Mouse (Mus musculus) hindbrain, embryonic 13.5 days (tissue): ENCODE data around the gene Pla2g12a. TPM values are rescaled to one million over a fixed set of nuclear protein-coding genes. Genes with fewer than 3 reads are reported as not detected.

Source experiments
- ATAC-seq: fragments of 200-750 bp; cut with Nextera tagmentation; 2 replicates; pipeline ENCODE4 v1.8.0; 2017; ENCODE audit warnings: moderate TSS enrichment; ENCODE audit not compliant: low FRiP score
- H3K27ac ChIP-seq: fragments of 300-500 bp; sonication (generic); 2 replicates; pipeline ENCODE4 v1.5.1; 2015; ENCODE audit warnings: inconsistent platforms, mild to moderate bottlenecking, moderate library complexity
- H3K27me3 ChIP-seq: fragments of 300-500 bp; sonication (generic); 2 replicates; pipeline ENCODE4 v1.6.1; 2015; ENCODE audit warnings: mild to moderate bottlenecking, inconsistent platforms
- H3K36me3 ChIP-seq: fragments of 300-500 bp; sonication (generic); 2 replicates; pipeline ENCODE4 v1.6.1; 2015; ENCODE audit warnings: mild to moderate bottlenecking, inconsistent platforms
- H3K4me1 ChIP-seq: fragments of 300-500 bp; sonication (generic); replicated peaks from 2 replicates; pipeline ENCODE4 v1.6.1; 2015; ENCODE audit warnings: inconsistent platforms
- H3K4me2 ChIP-seq: fragments of 300-500 bp; sonication (generic); 2 replicates; pipeline ENCODE4 v1.6.1; 2015; ENCODE audit warnings: inconsistent platforms, mild to moderate bottlenecking, moderate library complexity
- H3K4me3 ChIP-seq: fragments of 300-500 bp; sonication (generic); 2 replicates; pipeline ENCODE4 v1.5.1; 2015; ENCODE audit warnings: mild to moderate bottlenecking, inconsistent platforms
- H3K9ac ChIP-seq: fragments of 300-500 bp; sonication (generic); 2 replicates; pipeline ENCODE4 v1.6.1; 2015; ENCODE audit warnings: mild to moderate bottlenecking, inconsistent platforms
- H3K9me3 ChIP-seq: fragments of 300-500 bp; sonication (generic); 2 replicates; pipeline ENCODE4 v1.6.1; 2016; ENCODE audit warnings: inconsistent platforms
- WGBS: fragments of 180-500 bp; shearing (Covaris S2); methylation state at CpG from one replicate; pipeline ENCODE4 v1.1.7; 2015; 5-methylcytosine and 5-hydroxymethylcytosine counted together
- polyA plus RNA-seq: library from polyadenylated mRNA; unstranded; fragments of >200 nt; fragmentation: Nextera tagmentation; extraction: Ambion mirVana; gene quantifications from 2 replicates; pipeline ENCODE4 v1.2.1, GENCODE M21; 2015

Pla2g12a gene
- polyA plus RNA-seq, 1 experiment from 2014 or later: 28.3 TPM

DNA sequence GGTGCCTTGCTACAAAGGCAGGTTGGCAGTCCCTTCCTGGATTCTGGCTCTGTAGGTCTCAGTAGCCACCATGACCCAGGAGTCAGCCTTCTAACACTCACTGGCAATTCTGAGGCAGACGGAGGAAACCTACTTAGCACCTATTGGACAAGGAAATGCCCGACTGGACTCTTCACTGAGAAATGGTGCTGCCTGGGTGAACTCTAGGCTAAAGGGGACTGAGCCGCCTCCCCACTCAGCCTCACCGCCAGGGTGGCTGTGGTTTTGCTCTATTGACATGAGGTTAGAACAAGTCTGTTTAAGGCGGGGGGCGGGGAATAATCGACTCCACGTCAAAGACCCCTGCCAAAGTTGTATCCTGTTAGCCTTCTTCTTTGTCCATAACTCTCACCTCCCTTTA is 25.5 kb downstream of the Pla2g12a start:
- Histone ChIP-seq H3K27ac (no peak overlapping the region), H3K4me2 (no peak overlapping the region), H3K9ac (no peak overlapping the region), H3K27me3 (no peaks in the 10 kb centered on the region), H3K4me1 (peaks cover 21% of the 10 kb centered on the region), H3K9me3 (no peaks in the 10 kb centered on the region), H3K4me3 (no peak overlapping the region), H3K36me3 (peaks cover 13% of the 10 kb centered on the region)
- 86% methylated on average over 8 of the region's 8 CpGs for WGBS
- no peak for ATAC-seq

DNA sequence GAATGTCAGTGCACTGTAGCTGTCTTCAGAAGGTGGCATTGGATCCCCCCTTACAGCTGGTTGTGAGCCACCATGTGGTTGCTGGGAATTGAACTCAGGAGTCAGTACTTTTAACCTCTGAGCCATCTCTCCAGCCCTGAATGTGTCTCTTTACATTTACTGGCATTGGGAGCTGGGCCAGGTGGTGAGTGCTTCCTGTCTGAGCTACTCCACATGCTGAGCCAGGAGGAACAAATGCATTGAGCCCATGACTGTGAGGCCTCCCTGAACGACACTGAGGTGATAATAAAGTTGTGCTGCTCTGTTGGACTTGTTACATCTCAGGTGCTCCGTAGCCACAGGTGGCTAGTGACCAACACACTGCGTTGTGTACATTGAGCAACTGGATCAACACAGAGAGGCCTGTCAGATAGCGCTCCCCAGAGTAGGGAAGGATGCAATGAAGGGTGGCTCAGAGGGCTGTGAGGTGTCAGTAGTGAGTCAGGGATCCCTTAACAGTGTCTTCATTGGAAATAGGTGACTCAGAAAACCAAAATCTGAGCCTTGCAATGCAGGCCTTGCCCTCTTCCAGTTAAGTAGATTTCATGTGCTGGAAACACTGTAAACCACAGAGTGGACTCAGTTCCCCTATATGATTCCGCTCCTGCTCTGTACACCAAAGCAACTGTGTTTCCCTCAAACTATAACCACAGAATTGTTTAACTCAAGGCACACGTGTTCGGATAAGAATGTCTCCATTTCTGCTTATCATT is 26.2 kb downstream of the Pla2g12a start:
- no peak overlapping the region for H3K4me2 ChIP-seq
- H3K27ac ChIP-seq: no peak overlapping the region
- no peaks in the 10 kb centered on the region for H3K9me3 ChIP-seq
- 92% methylated on average over 7 of the region's 7 CpGs for WGBS
- H3K36me3 ChIP-seq: peaks cover 20% of the 10 kb centered on the region
- H3K4me3 ChIP-seq: no peak overlapping the region
- no peak overlapping the region for H3K9ac ChIP-seq
- no peak for ATAC-seq
- H3K27me3 ChIP-seq: no peaks in the 10 kb centered on the region
- peaks cover 21% of the 10 kb centered on the region for H3K4me1 ChIP-seq

DNA sequence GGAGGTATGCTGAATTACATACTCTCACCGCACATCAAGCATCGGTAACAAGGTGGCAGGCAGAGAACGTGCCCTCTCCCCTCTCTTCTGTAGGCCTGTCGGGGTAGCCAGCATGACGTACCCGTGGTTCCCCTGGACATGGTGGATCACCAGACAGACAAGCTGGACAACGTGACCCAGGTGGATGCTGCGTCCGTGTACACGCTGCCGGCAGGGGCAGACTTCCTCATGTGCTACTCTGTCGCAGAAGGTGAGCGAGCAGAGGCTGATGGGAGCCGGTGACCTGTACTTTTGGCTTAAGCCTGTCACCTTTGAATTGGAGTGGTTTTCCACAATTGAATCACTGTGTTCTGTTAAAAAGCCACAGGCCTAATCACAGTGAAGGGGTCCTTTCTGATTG is 33.6 kb downstream of the Pla2g12a start:
- Histone ChIP-seq H3K4me1 (no peaks in the 10 kb centered on the region), H3K27ac (no peak overlapping the region), H3K4me2 (no peak overlapping the region), H3K9me3 (no peaks in the 10 kb centered on the region), H3K36me3 (peaks cover 51% of the 10 kb centered on the region), H3K4me3 (no peak overlapping the region), H3K9ac (no peak overlapping the region), H3K27me3 (no peaks in the 10 kb centered on the region)
- ATAC-seq: no peak
- 93% methylated on average over 14 of the region's 14 CpGs for WGBS

DNA sequence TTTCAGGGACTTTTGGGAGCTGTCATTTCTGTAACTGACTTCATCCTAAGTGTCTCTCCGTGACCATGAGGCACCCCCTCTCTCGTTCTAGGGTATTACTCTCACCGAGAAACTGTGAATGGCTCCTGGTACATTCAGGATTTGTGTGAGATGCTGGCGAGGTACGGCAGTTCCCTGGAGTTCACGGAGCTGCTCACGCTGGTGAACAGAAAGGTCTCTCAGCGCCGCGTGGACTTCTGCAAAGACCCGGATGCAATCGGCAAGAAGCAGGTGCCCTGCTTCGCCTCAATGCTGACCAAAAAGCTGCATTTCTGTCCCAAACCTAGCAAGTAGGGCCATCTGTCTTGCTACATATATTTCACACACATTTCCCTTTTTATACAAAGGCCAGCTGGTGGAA is 34.8 kb downstream of the Pla2g12a start:
- no peaks in the 10 kb centered on the region for H3K27me3 ChIP-seq
- no peaks in the 10 kb centered on the region for H3K4me1 ChIP-seq
- H3K36me3 ChIP-seq: peaks cover 49% of the 10 kb centered on the region
- ATAC-seq: no peak
- no peak overlapping the region for H3K4me2 ChIP-seq
- H3K9me3 ChIP-seq: no peaks in the 10 kb centered on the region
- H3K27ac ChIP-seq: no peak overlapping the region
- no peak overlapping the region for H3K9ac ChIP-seq
- H3K4me3 ChIP-seq: no peak overlapping the region
- 91% methylated on average over 13 of the region's 13 CpGs for WGBS

DNA sequence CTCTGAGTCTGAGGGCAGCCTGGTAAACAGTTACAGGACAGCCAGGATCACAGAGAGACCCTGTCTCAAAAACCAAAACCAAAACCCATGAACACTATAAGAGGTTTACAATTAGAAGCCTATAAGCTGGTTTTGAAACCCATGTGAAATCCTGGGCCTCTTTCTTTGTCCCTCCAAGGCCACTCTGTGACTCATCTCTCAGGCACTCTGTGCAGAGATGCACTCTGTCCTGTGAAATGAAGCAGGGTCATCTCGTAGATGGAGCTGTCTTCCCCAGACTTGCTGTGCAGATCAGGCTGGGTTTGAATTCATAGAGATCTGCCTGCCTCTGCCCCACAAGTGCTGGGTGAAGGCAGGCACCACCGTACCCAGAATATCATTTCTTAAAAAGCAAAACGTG is 39.0 kb downstream of the Pla2g12a start:
- no peak for ATAC-seq
- H3K36me3 ChIP-seq: peaks cover 15% of the 10 kb centered on the region; the same call in 1 of the 2 replicates
- no peak overlapping the region for H3K27ac ChIP-seq
- H3K9ac ChIP-seq: no peak overlapping the region
- no peaks in the 10 kb centered on the region for H3K9me3 ChIP-seq
- no peaks in the 10 kb centered on the region for H3K4me1 ChIP-seq
- H3K4me3 ChIP-seq: no peak overlapping the region
- H3K4me2 ChIP-seq: no peak overlapping the region
- 89% methylated on average over 3 of the region's 3 CpGs for WGBS
- H3K27me3 ChIP-seq: no peaks in the 10 kb centered on the region

DNA sequence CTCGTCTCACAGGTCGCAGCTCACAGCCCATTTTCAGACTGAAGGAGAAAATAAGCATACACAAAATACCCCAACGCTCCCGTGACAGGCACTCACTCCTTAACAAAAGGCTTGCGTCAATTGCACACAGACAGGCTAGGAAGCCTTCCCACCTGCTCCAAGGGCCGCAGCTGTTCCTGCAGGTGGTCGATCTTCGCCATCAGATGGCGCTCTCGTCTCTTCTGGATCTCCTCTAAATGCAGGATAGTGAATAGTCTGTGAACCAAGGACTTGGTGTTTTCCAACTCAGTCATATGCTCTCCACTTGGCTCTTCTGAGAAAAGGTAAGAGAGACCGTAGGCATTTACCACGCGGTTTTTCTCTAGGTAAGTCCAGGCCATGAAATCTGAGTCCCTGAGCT is 40.0 kb downstream of the Pla2g12a start:
- no peak overlapping the region for H3K27ac ChIP-seq
- H3K36me3 ChIP-seq: peaks cover 8% of the 10 kb centered on the region; the same call in 1 of the 2 replicates
- H3K4me1 ChIP-seq: no peaks in the 10 kb centered on the region
- H3K9ac ChIP-seq: no peak overlapping the region
- 0 out of 2 replicates have a peak overlapping the region, but pooled peaks have one; percentile 4 for H3K4me2 ChIP-seq
- no peaks in the 10 kb centered on the region for H3K27me3 ChIP-seq
- WGBS: 16% methylated on average over 13 of the region's 13 CpGs
- no peak overlapping the region for H3K4me3 ChIP-seq
- no peaks in the 10 kb centered on the region for H3K9me3 ChIP-seq
- ATAC-seq: peak; percentile 85

DNA sequence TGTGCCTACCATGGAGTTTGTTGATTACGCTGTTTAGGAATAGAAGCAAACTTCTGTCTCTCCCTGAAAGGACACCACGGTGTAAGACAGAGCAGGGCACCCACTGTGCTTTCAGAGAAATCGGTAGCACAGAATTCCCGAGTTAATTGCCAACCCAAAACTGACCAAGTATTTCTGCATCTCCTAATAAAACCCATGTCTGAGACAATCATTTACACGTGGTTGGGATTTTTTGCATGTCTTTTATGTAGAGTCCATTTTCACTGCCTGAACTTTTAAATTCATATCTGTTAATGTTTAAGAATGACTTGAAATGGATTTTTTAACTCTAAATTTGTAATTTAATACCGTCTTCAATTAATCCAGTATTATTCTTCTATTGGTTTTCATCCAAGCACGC is 45.2 kb downstream of the Pla2g12a start:
- no peaks in the 10 kb centered on the region for H3K36me3 ChIP-seq
- H3K4me2 ChIP-seq: no peak overlapping the region
- H3K4me1 ChIP-seq: no peaks in the 10 kb centered on the region
- ATAC-seq: no peak
- no peaks in the 10 kb centered on the region for H3K9me3 ChIP-seq
- no peak overlapping the region for H3K27ac ChIP-seq
- no peaks in the 10 kb centered on the region for H3K27me3 ChIP-seq
- H3K9ac ChIP-seq: no peak overlapping the region
- 91% methylated on average over 7 of the region's 7 CpGs for WGBS
- no peak overlapping the region for H3K4me3 ChIP-seq

DNA sequence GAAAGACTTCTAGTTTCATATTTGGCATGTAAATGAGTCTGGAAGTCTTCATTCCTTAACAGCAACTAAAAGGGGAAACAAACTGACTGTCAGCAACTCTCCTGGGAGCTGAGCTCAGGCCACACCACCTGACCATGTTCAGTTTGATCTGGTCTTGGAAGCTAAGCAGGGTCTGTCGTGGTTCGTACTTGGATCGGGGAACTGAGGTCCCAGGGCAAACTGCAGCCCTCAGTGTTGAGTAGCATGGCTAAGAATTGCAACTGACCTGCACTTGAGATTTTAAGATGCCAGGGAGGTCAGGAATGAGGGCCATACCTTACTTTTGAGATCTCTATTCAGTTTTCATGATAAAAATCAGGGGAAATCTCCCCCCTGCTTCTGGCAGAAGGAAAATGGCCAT is 47.5 kb downstream of the Pla2g12a start:
- ATAC-seq: no peak
- Histone ChIP-seq H3K27me3 (no peaks in the 10 kb centered on the region), H3K4me2 (no peak overlapping the region), H3K4me1 (no peaks in the 10 kb centered on the region), H3K4me3 (no peak overlapping the region), H3K27ac (no peak overlapping the region), H3K9ac (no peak overlapping the region), H3K36me3 (no peaks in the 10 kb centered on the region), H3K9me3 (no peaks in the 10 kb centered on the region)
- WGBS: 94% methylated on average over 3 of the region's 3 CpGs

DNA sequence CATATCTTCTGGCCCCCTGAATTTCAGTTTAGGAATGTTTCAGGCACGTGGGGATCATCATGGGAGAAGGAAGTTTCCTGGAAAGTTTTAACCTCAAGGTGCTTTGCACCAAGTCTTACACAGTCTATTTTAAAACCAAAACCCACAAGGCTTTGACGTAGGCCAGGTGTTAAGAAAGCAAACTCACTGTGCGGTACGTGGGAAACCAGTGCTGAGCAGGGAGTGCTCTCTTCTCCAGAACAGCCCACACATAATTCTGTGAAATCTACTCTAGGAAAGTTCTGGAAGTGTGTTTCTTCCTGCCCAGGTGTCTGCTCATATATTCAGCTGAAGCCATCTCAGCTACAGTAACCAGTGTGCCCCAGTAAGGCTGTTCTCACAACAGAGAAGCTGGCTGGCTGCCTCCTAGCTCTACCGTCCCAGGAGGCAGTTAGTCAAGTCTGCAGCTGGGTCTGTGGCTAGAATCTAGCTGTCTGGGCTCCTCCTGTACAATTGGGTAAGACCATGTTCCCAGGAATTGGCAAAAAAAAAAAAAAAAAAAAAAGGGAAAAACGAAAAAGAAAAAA is 51.9 kb downstream of the Pla2g12a start:
- ATAC-seq: no peak
- Histone ChIP-seq H3K27me3 (no peaks in the 10 kb centered on the region), H3K4me3 (no peak overlapping the region), H3K36me3 (no peaks in the 10 kb centered on the region), H3K27ac (no peak overlapping the region), H3K4me2 (no peak overlapping the region), H3K9ac (no peak overlapping the region), H3K4me1 (no peaks in the 10 kb centered on the region), H3K9me3 (no peaks in the 10 kb centered on the region)
- WGBS: 79% methylated on average over 6 of the region's 6 CpGs

DNA sequence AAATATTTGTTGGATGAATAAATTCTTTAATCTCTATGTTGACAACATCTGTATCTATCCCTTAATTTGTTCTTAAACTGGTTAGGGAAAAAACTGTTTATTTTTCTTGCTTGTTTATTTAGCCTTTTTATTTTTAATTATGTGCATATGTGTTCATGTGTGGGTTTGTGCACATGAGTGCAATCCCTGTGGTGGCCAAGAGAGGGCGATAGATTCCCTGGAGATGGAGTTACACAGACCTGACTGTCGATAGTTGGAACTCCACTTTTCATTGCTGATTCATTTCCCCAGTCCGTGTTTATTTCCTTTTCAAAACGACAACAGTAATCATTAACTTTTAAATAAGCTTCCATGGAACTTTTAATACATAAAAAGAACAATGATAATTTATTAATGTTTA is 54.0 kb downstream of the Pla2g12a start:
- no peaks in the 10 kb centered on the region for H3K9me3 ChIP-seq
- no peak overlapping the region for H3K27ac ChIP-seq
- no peak overlapping the region for H3K4me2 ChIP-seq
- H3K4me1 ChIP-seq: no peaks in the 10 kb centered on the region
- no peaks in the 10 kb centered on the region for H3K27me3 ChIP-seq
- H3K9ac ChIP-seq: no peak overlapping the region
- ATAC-seq: no peak
- no peaks in the 10 kb centered on the region for H3K36me3 ChIP-seq
- H3K4me3 ChIP-seq: no peak overlapping the region
- 55% methylated on average over 4 of the region's 4 CpGs for WGBS

DNA sequence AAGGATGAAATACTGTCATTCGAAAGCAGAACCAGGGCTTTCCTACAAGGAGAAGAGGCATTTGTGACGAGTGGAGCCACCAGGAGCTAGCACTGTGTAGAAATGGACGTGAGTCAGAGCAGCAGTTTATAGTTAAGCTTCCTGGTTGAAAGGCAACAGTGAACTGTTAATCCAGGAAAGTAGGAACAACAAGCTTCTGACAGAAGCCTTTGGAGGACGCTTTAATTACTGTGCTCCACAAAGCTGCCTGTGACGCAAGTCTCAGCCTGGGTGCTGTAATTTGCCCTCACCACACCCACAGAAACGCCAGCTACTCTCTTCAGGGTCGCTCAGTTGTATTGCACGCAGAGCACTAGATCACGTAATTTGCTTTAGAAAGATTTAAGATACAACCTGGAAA is 58.2 kb downstream of the Pla2g12a start:
- WGBS: 69% methylated on average over 9 of the region's 9 CpGs
- Histone ChIP-seq H3K36me3 (no peaks in the 10 kb centered on the region), H3K27me3 (no peaks in the 10 kb centered on the region), H3K4me2 (no peak overlapping the region), H3K9ac (no peak overlapping the region), H3K4me1 (0 out of 2 replicates have a peak, but pooled peaks cover 4% of the 10 kb centered on the region), H3K4me3 (no peak overlapping the region), H3K27ac (no peak overlapping the region), H3K9me3 (no peaks in the 10 kb centered on the region)
- no peak for ATAC-seq

DNA sequence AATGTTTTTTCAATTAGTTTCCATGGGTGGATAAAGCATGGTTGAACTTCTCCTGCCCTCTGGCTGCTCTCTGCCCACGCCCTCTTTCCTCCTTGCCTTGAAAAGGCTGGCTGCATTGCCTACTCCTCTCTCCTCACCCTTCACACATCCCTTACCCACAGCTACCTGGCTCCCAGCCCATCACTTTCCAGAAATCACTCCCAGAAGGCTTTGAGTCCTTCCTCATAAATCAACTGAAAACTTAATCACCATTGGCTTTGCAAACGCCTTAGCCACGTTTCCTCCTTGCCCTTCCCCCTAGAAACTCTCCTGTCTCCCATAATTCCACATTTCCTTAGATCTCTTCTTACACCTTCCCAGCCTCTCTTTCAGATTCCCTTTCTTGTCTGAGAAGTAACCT is 59.4 kb downstream of the Pla2g12a start:
- Histone ChIP-seq H3K9me3 (no peaks in the 10 kb centered on the region), H3K27me3 (no peaks in the 10 kb centered on the region), H3K9ac (no peak overlapping the region), H3K27ac (no peak overlapping the region), H3K4me3 (no peak overlapping the region), H3K4me1 (0 out of 2 replicates have a peak, but pooled peaks cover 4% of the 10 kb centered on the region), H3K4me2 (no peak overlapping the region), H3K36me3 (no peaks in the 10 kb centered on the region)
- 64% methylated on average over 3 of the region's 3 CpGs for WGBS
- ATAC-seq: no peak

DNA sequence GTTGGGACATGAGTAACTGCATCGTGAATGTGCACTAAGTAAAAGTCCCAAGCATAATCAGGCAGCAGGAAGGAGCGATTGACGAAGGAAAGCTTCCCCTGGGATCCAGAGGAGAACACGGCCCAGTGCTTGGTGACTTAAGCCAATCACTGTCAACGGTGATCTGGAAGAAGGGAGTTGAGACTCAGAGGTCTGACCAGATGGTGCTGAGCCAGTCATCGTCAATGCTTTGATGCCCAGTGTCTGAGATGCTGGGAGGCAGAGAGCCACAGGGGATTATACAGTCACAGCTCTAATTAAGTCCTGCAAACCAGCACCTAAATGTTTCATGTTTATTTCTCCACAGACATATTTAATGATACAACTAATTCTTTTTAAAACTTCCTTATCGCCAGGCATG is 60.7 kb downstream of the Pla2g12a start:
- 56% methylated on average over 7 of the region's 7 CpGs for WGBS
- H3K4me1 ChIP-seq: 0 out of 2 replicates have a peak, but pooled peaks cover 4% of the 10 kb centered on the region
- ATAC-seq: no peak

More for the DNA sequence above, 60.7 kb downstream of the Pla2g12a start:
- no peaks in the 10 kb centered on the region for H3K9me3 ChIP-seq
- H3K27me3 ChIP-seq: no peaks in the 10 kb centered on the region
- no peaks in the 10 kb centered on the region for H3K36me3 ChIP-seq
- no peak overlapping the region for H3K4me3 ChIP-seq
- no peak overlapping the region for H3K4me2 ChIP-seq
- no peak overlapping the region for H3K9ac ChIP-seq
- H3K27ac ChIP-seq: no peak overlapping the region
